In genomic region chr2:35588368-35588767, GRCm38 (mm10) we compare ENCODE assay signal across 9 mouse cellular contexts. TPM values are rescaled to one million over a fixed set of nuclear protein-coding genes. Genes with fewer than 3 reads are reported as not detected.
DNase-seq lines count a peak whose midpoint lies in the region; ATAC-seq and TF ChIP-seq lines count a peak whose summit lies in the region.
"Had no signal": no experiment of that assay in that cellular context is flagged by ENCODE, and none has a peak within 500 bp of the region (broad histone marks: within the 10 kb centered on the region; RNA-seq: fewer than 3 reads in every experiment).

No protein-coding gene starts in this region.

- ATAC-seq in hindbrain, embryonic 13.5 days (ENCODE audit: low FRiP score) = no peak
- ATAC-seq in hindbrain, postnatal 0 days = no peak
- peak; percentile 80 for ATAC-seq in heart, postnatal 0 days (ENCODE audit: insufficient read depth, low read depth)
- ATAC-seq in megakaryocyte-erythroid progenitor cell, adult 5-6 weeks (replicated peaks; ENCODE audit: low FRiP score, low TSS enrichment, poor library complexity, severe bottlenecking) = no peak

- H3K4me2 ChIP-seq in hindbrain, embryonic 13.5 days = no peak overlapping the region
- no peak overlapping the region for H3K4me2 ChIP-seq in hindbrain, postnatal 0 days (ENCODE audit: low read depth, low read length)
- peak overlapping the region; percentile 35 for H3K4me2 ChIP-seq in heart, postnatal 0 days (ENCODE audit: low read depth, low read length)

- no peak overlapping the region for H3K4me3 ChIP-seq in hindbrain, embryonic 13.5 days
- H3K4me3 ChIP-seq in hindbrain, postnatal 0 days (ENCODE audit: low read length) = no peak overlapping the region
- no peak overlapping the region for H3K4me3 ChIP-seq in heart, postnatal 0 days (ENCODE audit: low read depth, low read length)

- H3K27ac ChIP-seq in hindbrain, embryonic 13.5 days = no peak overlapping the region
- no peak overlapping the region for H3K27ac ChIP-seq in hindbrain, postnatal 0 days
- H3K27ac ChIP-seq in heart, postnatal 0 days (ENCODE audit: low read depth) = peak overlapping the region; percentile 78

- H3K9me3 ChIP-seq in hindbrain, embryonic 13.5 days = no peaks in the 10 kb centered on the region
- H3K9me3 ChIP-seq in hindbrain, postnatal 0 days (ENCODE audit: low read length) = no peaks in the 10 kb centered on the region
- H3K9me3 ChIP-seq in heart, postnatal 0 days (replicated peaks; ENCODE audit: control insufficient read depth, low read length) = no peaks in the 10 kb centered on the region

- H3K27me3 ChIP-seq in hindbrain, embryonic 13.5 days = peaks cover 57% of the 10 kb centered on the region
- no peaks in the 10 kb centered on the region for H3K27me3 ChIP-seq in hindbrain, postnatal 0 days (ENCODE audit: insufficient read depth, low read length)
- 0 out of 2 replicates have a peak, but pooled peaks cover 6% of the 10 kb centered on the region for H3K27me3 ChIP-seq in heart, postnatal 0 days (ENCODE audit: control insufficient read depth, insufficient read depth, low read length)

- H3K36me3 ChIP-seq in hindbrain, embryonic 13.5 days = no peaks in the 10 kb centered on the region
- no peaks in the 10 kb centered on the region for H3K36me3 ChIP-seq in hindbrain, postnatal 0 days (ENCODE audit: insufficient read depth, low read length)
- H3K36me3 ChIP-seq in heart, postnatal 0 days (replicated peaks; ENCODE audit: control insufficient read depth, insufficient read depth, low read length) = no peaks in the 10 kb centered on the region

- H3K4me1 ChIP-seq in hindbrain, embryonic 13.5 days (replicated peaks) = peaks cover 30% of the 10 kb centered on the region
- H3K4me1 ChIP-seq in hindbrain, postnatal 0 days (ENCODE audit: insufficient read depth, low read length) = peaks cover 8% of the 10 kb centered on the region; the same call in 1 of the 2 replicates
- peaks cover 70% of the 10 kb centered on the region for H3K4me1 ChIP-seq in heart, postnatal 0 days (ENCODE audit: control insufficient read depth, insufficient read depth)

- peak overlapping the region; percentile 19; the same call in 1 of the 2 replicates for H3K9ac ChIP-seq in hindbrain, embryonic 13.5 days
- H3K9ac ChIP-seq in hindbrain, postnatal 0 days (replicated peaks; ENCODE audit: low read length) = no peak overlapping the region
- H3K9ac ChIP-seq in heart, postnatal 0 days (replicated peaks; ENCODE audit: low read depth, low read length) = no peak overlapping the region

- TF ChIP-seq CTCF in hindbrain, postnatal 0 days (IDR thresholded peaks at IDR 0.05; ENCODE audit: low read depth) = no peak
- TF ChIP-seq CTCF in heart, postnatal 0 days (IDR thresholded peaks at IDR 0.05; ENCODE audit: low read depth) = no peak

- TF ChIP-seq EP300 in heart, postnatal 0 days (IDR thresholded peaks at IDR 0.05; ENCODE audit: low read depth) = peak; percentile 88

- DNase-seq in hindbrain, postnatal 0 days (ENCODE audit: low spot score) = no peak
- DNase-seq in ZHBTc4 (ENCODE audit: low read depth, low spot score) = peak; percentile 43
- peak; percentile 94 for DNase-seq in heart, postnatal 0 days (ENCODE audit: low spot score)
- DNase-seq in lung, postnatal 14 days = peak; percentile 63
- DNase-seq in thymus, postnatal 36 days = no peak
- DNase-seq in thymus, postnatal 14 days = no peak
- DNase-seq: spleen, adult 18-20 months had no signal

- WGBS in hindbrain, embryonic 13.5 days = 38% methylated on average over 9 of the region's 9 CpGs
- WGBS in hindbrain, postnatal 0 days = 38% methylated on average over 9 of the region's 9 CpGs
- 4% methylated on average over 9 of the region's 9 CpGs for WGBS in heart, postnatal 0 days

RNA-seq across cellular contexts. Expression of gene Dab2ip, which starts 30.3 kb away (rescaled TPM):
- polyA plus RNA-seq in hindbrain, embryonic 13.5 days (2015; fragmentation: Nextera tagmentation; extraction: Ambion mirVana) = 31.2 and 38.8 TPM in 2 replicates
- 161 and 163 TPM in 2 replicates for total RNA-seq in hindbrain, postnatal 0 days (2014; rRNA removed)
- 64.5 and 69.9 TPM in 2 replicates for polyA plus RNA-seq in hindbrain, postnatal 0 days (2015; fragmentation: Nextera tagmentation; extraction: Ambion mirVana)
- 57.7 and 61.1 TPM in 2 replicates for total RNA-seq in heart, postnatal 0 days (2014; rRNA removed; ENCODE audit: low replicate concordance)
- 23.8 and 23.9 TPM in 2 replicates for polyA plus RNA-seq in heart, postnatal 0 days (2015; fragmentation: Nextera tagmentation; extraction: Ambion mirVana)
- total RNA-seq in megakaryocyte-erythroid progenitor cell, adult 5-6 weeks (2014; fragmentation: Nextera tagmentation) = 3.2 and 5.9 TPM in 2 replicates
- 3.2 TPM in 2 replicates for total RNA-seq in megakaryocyte-erythroid progenitor cell, adult 5-6 weeks (2017)

Comparison
In these comparisons a context has a peak if more than half of its experiments do, and no peak if none do; other contexts are left out.
1. DNase-seq: peak in ZHBTc4 (single experiment), heart, postnatal 0 days (single experiment) and lung, postnatal 14 days (single experiment); none in hindbrain, postnatal 0 days (single experiment), thymus, postnatal 36 days (0 of 2) and thymus, postnatal 14 days (single experiment).